Mouse (Mus musculus): ENCODE measurements at regions not wholly inside any gene's neighbourhood (a gene's known extent, or its start where the extent isn't known, plus 50 kb on each side); places are given as distances from the start of the nearest gene placed in this dataset.

GRCm38 (mm10) chr8:86428998-86429651 lies 151.4 kb downstream of the Abcc12 start:
- DNase-seq (ENCODE audit: low spot score in 2 of 2), result no peak

GRCm38 (mm10) chr8:86428131-86428530 lies 152.4 kb downstream of the Abcc12 start:
- no peak for DNase-seq (ENCODE audit: low spot score in 2 of 2)

- no peak for DNase-seq (ENCODE audit: low spot score in 2 of 2)
These were observed 154.4 kb downstream of the Abcc12 start for GRCm38 (mm10) chr8:86426056-86426455.

- DNase-seq (ENCODE audit: low spot score in 2 of 2), result no peak
These were observed 155.1 kb downstream of the Abcc12 start for GRCm38 (mm10) chr8:86425382-86425781.

- no peak for DNase-seq (ENCODE audit: low spot score in 2 of 2)
These were observed 161.3 kb downstream of the Abcc12 start for GRCm38 (mm10) chr8:86419059-86419651.

GRCm38 (mm10) chr8:86418414-86418981 lies 162.0 kb downstream of the Abcc12 start:
- DNase-seq (ENCODE audit: low spot score in 2 of 2), result no peak

- DNase-seq (ENCODE audit: low spot score in 2 of 2), result no peak
These were observed 165.3 kb downstream of the Abcc12 start for GRCm38 (mm10) chr8:86415208-86415607.

GRCm38 (mm10) chr8:86411232-86411631 lies 169.3 kb downstream of the Abcc12 start:
- no peak for DNase-seq (ENCODE audit: low spot score in 2 of 2)

GRCm38 (mm10) chr8:86406196-86406595 lies 174.3 kb downstream of the Abcc12 start:
- no peak for DNase-seq (ENCODE audit: low spot score in 2 of 2)

- no peak for DNase-seq (ENCODE audit: low spot score in 2 of 2)
These were observed 177.1 kb downstream of the Abcc12 start for GRCm38 (mm10) chr8:86403434-86403833.

- no peak for DNase-seq (ENCODE audit: low spot score in 2 of 2)
These were observed 178.5 kb downstream of the Abcc12 start for GRCm38 (mm10) chr8:86401946-86402345.

GRCm38 (mm10) chr8:86395121-86395520 lies 185.4 kb downstream of the Abcc12 start:
- no peak for DNase-seq (ENCODE audit: low spot score in 2 of 2)

- no peak for DNase-seq (ENCODE audit: low spot score in 2 of 2)
These were observed 186.7 kb downstream of the Abcc12 start for GRCm38 (mm10) chr8:86393835-86394234.

GRCm38 (mm10) chr8:86393374-86393773 lies 187.1 kb downstream of the Abcc12 start:
- DNase-seq (ENCODE audit: low spot score in 2 of 2), result no peak

- DNase-seq (ENCODE audit: low spot score in 2 of 2), result no peak
These were observed 189.8 kb downstream of the Abcc12 start for GRCm38 (mm10) chr8:86390715-86391114.

- DNase-seq (ENCODE audit: low spot score in 2 of 2), result no peak
These were observed 190.5 kb downstream of the Abcc12 start for GRCm38 (mm10) chr8:86389690-86390671.

- DNase-seq (ENCODE audit: low spot score in 2 of 2), result no peak
These were observed 195.2 kb downstream of the Abcc12 start for GRCm38 (mm10) chr8:86385236-86385635.

- DNase-seq (ENCODE audit: low spot score in 2 of 2), result no peak
These were observed 198.5 kb downstream of the Abcc12 start for GRCm38 (mm10) chr8:86381977-86382376.

- DNase-seq (ENCODE audit: low spot score in 2 of 2), result no peak
These were observed 212.4 kb downstream of the Abcc12 start for GRCm38 (mm10) chr8:86368062-86368461.

GRCm38 (mm10) chr8:86366636-86367035 lies 213.8 kb downstream of the Abcc12 start:
- no peak for DNase-seq (ENCODE audit: low spot score in 2 of 2)

GRCm38 (mm10) chr8:86365726-86366125 lies 214.8 kb downstream of the Abcc12 start:
- no peak for DNase-seq (ENCODE audit: low spot score in 2 of 2)

GRCm38 (mm10) chr8:86364898-86365297 lies 215.6 kb downstream of the Abcc12 start:
- no peak for DNase-seq (ENCODE audit: low spot score in 2 of 2)
